Mouse (Mus musculus) CH12.LX (cell line): ENCODE measurements around the gene Abtb2.

ENCODE experiments used
- BHLHE40 ChIP-seq: IDR thresholded peaks from 2 replicates; pipeline ENCODE4 v1.6.1; 2011; ENCODE audit warnings: mild to moderate bottlenecking, low read depth, low read length, improper control_type of control experiment
- CTCF ChIP-seq, 2 experiments: IDR thresholded peaks in 1 of 2; conservative IDR thresholded peaks in 1 of 2; 2 replicates each; pipeline ENCODE4 v1.5.1; 2011 to 2012; ENCODE audit warnings: low read depth in 2 of 2, low read length in 2 of 2, improper control_type of control experiment in 1 of 2, inconsistent platforms in 1 of 2, mild to moderate bottlenecking in 1 of 2, moderate library complexity in 1 of 2
- E2F4 ChIP-seq: IDR thresholded peaks from 2 replicates; pipeline ENCODE4 v1.6.1; 2011; ENCODE audit warnings: low read depth, low read length, improper control_type of control experiment; ENCODE audit not compliant: insufficient replicate concordance
- ELF1 ChIP-seq: IDR thresholded peaks from 2 replicates; pipeline ENCODE4 v1.6.1; 2014; ENCODE audit warnings: low read depth, mild to moderate bottlenecking, inconsistent platforms, low read length, improper control_type of control experiment
- EP300 ChIP-seq: IDR thresholded peaks from 2 replicates; pipeline ENCODE4 v1.6.1; 2011; ENCODE audit warnings: low read length, improper control_type of control experiment
- JUND ChIP-seq: conservative IDR thresholded peaks from 2 replicates; pipeline ENCODE4 v1.6.1; 2011; ENCODE audit warnings: low read depth, low read length, improper control_type of control experiment
- KAT2A ChIP-seq: IDR thresholded peaks from 2 replicates; pipeline ENCODE4 v1.6.1; 2012; ENCODE audit warnings: low read length, improper control_type of control experiment, inconsistent platforms; ENCODE audit not compliant: insufficient replicate concordance
- MYC ChIP-seq: IDR thresholded peaks from 2 replicates; pipeline ENCODE4 v1.6.1; 2011; ENCODE audit warnings: low read depth, mild to moderate bottlenecking, improper control_type of control experiment, low read length
- PAX5 ChIP-seq: IDR thresholded peaks from 2 replicates; pipeline ENCODE4 v1.6.1; 2012; ENCODE audit warnings: low read length, inconsistent platforms, mixed read lengths
- POLR2A ChIP-seq: IDR thresholded peaks from 2 replicates; pipeline ENCODE4 v1.6.1; 2011; ENCODE audit warnings: low read depth, mild to moderate bottlenecking, improper control_type of control experiment, low read length
- TBP ChIP-seq: conservative IDR thresholded peaks from 2 replicates; pipeline ENCODE4 v1.6.1; 2011; ENCODE audit warnings: low read depth, low read length, improper control_type of control experiment
- TCF12 ChIP-seq: IDR thresholded peaks from 2 replicates; pipeline ENCODE4 v1.6.1; 2014; ENCODE audit warnings: low read depth, mild to moderate bottlenecking, inconsistent platforms, low read length, improper control_type of control experiment
- ZMIZ1 ChIP-seq: IDR thresholded peaks from 2 replicates; pipeline ENCODE4 v1.6.1; 2012; ENCODE audit warnings: low read depth, mild to moderate bottlenecking, inconsistent platforms, low read length, improper control_type of control experiment
- ZNF384 ChIP-seq: IDR thresholded peaks from 2 replicates; pipeline ENCODE4 v1.6.1; 2012; ENCODE audit warnings: low read depth, low read length, improper control_type of control experiment, inconsistent platforms

- TF ChIP-seq CTCF (conservative IDR thresholded peaks at IDR 0.05 in 1 of 2, IDR thresholded peaks at IDR 0.05 in 1 of 2; ENCODE audit: low read depth in 2 of 2, low read length in 2 of 2) (no peak), ZMIZ1 (no peak), BHLHE40 (no peak), ELF1 (no peak), TBP (no peak), JUND (no peak), ZNF384 (no peak), EP300 (no peak), POLR2A (no peak), MYC (no peak), E2F4 (no peak), TCF12 (no peak), PAX5 (no peak), KAT2A (no peak)
Observed at GRCm38 (mm10) chr2:103639701-103640100, 73.6 kb downstream of the Abtb2 start.
